Mouse (Mus musculus): ENCODE measurements around the gene Yod1. TPM values are rescaled to one million over a fixed set of nuclear protein-coding genes. Genes with fewer than 3 reads are reported as not detected.

Yod1 gene
- polyA plus RNA-seq, 1 experiment from 2014 or later, result 20.3 TPM

- DNase-seq, result no peak
- Histone ChIP-seq H3K36me3 (replicated peaks; ENCODE audit: insufficient read depth, low read length) (no peaks in the 10 kb centered on the region), H3K27me3 (ENCODE audit: insufficient read depth, low read length) (no peaks in the 10 kb centered on the region), H3K4me1 (ENCODE audit: insufficient read depth) (no peaks in the 10 kb centered on the region), H3K4me2 (ENCODE audit: low read depth, low read length) (no peak overlapping the region), H3K9me3 (ENCODE audit: low read length) (no peaks in the 10 kb centered on the region), H3K27ac (ENCODE audit: low read depth) (no peak overlapping the region), H3K9ac (replicated peaks) (no peak overlapping the region), H3K4me3 (ENCODE audit: low read depth, low read length) (no peak overlapping the region)
- TF ChIP-seq EP300 (IDR thresholded peaks at IDR 0.05; ENCODE audit: low read depth) (no peak), CTCF (IDR thresholded peaks at IDR 0.05; ENCODE audit: low read depth) (no peak)
- ATAC-seq, result no peak
- WGBS (ENCODE audit: insufficient replicate concordance), result 67% methylated on average over 3 of the region's 3 CpGs
These were observed 53.9 kb downstream of the Yod1 start for GRCm38 (mm10) chr1:130770981-130771494.

Other genes starting within 250 kb of the Yod1 start
- not detected in 2 replicates for gene Zp3r, start 87.7 kb upstream of the Yod1 start, polyA plus RNA-seq (2015; fragmentation: Nextera tagmentation; extraction: Ambion mirVana)
- 10.0 and 10.8 TPM in 2 replicates for gene C4bp, start 55.7 kb upstream of the Yod1 start, polyA plus RNA-seq (2015; fragmentation: Nextera tagmentation; extraction: Ambion mirVana)
- gene Gm29427, start 1.5 kb upstream of the Yod1 start, polyA plus RNA-seq (2015; fragmentation: Nextera tagmentation; extraction: Ambion mirVana), result 0.07 TPM in 1 of 2 replicates, not detected in the other
- gene Pfkfb2, start 11.9 kb downstream of the Yod1 start, polyA plus RNA-seq (2015; fragmentation: Nextera tagmentation; extraction: Ambion mirVana), result 2.0 and 2.6 TPM in 2 replicates
- gene AA986860, start 14.6 kb downstream of the Yod1 start, polyA plus RNA-seq (2015; fragmentation: Nextera tagmentation; extraction: Ambion mirVana), result 1.1 and 1.4 TPM in 2 replicates
- not detected in 2 replicates for gene Fcamr, start 83.6 kb downstream of the Yod1 start, polyA plus RNA-seq (2015; fragmentation: Nextera tagmentation; extraction: Ambion mirVana)
- gene Pigr, start 109.4 kb downstream of the Yod1 start, polyA plus RNA-seq (2015; fragmentation: Nextera tagmentation; extraction: Ambion mirVana), result 1.2 TPM in 2 replicates
- 1.00 and 1.1 TPM in 2 replicates for gene Fcmr, start 148.3 kb downstream of the Yod1 start, polyA plus RNA-seq (2015; fragmentation: Nextera tagmentation; extraction: Ambion mirVana)
- gene Il24, start 170.1 kb downstream of the Yod1 start, polyA plus RNA-seq (2015; fragmentation: Nextera tagmentation; extraction: Ambion mirVana), result not detected in 2 replicates
- not detected in 2 replicates for gene Il20, start 194.1 kb downstream of the Yod1 start, polyA plus RNA-seq (2015; fragmentation: Nextera tagmentation; extraction: Ambion mirVana)
- not detected in 2 replicates for gene Il19, start 222.8 kb downstream of the Yod1 start, polyA plus RNA-seq (2015; fragmentation: Nextera tagmentation; extraction: Ambion mirVana)